Mouse (Mus musculus) heart, embryonic 15.5 days (tissue): ENCODE results near the gene Gpr19. TPM values are rescaled to one million over a fixed set of nuclear protein-coding genes. Genes with fewer than 3 reads are reported as not detected.

Experiments
- ATAC-seq: fragments of 200-750 bp; cut with Nextera tagmentation; replicated peaks from 2 replicates; pipeline ENCODE4 v1.8.0; 2017; ENCODE audit warnings: low read depth, moderate TSS enrichment; ENCODE audit not compliant: insufficient number of reproducible peaks, insufficient read depth, low FRiP score
- H3K27ac ChIP-seq: fragments of 300-500 bp; sonication (generic); 2 replicates; pipeline ENCODE4 v1.5.1; 2015; ENCODE audit warnings: mild to moderate bottlenecking, inconsistent platforms
- H3K27me3 ChIP-seq: fragments of 300-500 bp; sonication (generic); 2 replicates; pipeline ENCODE4 v1.6.1; 2015; ENCODE audit warnings: inconsistent platforms
- H3K36me3 ChIP-seq: fragments of 300-500 bp; sonication (generic); 2 replicates; pipeline ENCODE4 v1.6.1; 2015; ENCODE audit warnings: mild to moderate bottlenecking, inconsistent platforms
- H3K4me1 ChIP-seq: fragments of 300-500 bp; sonication (generic); replicated peaks from 2 replicates; pipeline ENCODE4 v1.6.1; 2015; ENCODE audit warnings: inconsistent platforms
- H3K4me2 ChIP-seq: fragments of 300-500 bp; sonication (generic); 2 replicates; pipeline ENCODE4 v1.6.1; 2015; ENCODE audit warnings: inconsistent platforms, mild to moderate bottlenecking, moderate library complexity
- H3K4me3 ChIP-seq: fragments of 300-500 bp; sonication (generic); 2 replicates; pipeline ENCODE4 v1.5.1; 2015; ENCODE audit warnings: mild to moderate bottlenecking, inconsistent platforms
- H3K9ac ChIP-seq: fragments of 300-500 bp; sonication (generic); 2 replicates; pipeline ENCODE4 v1.6.1; 2015; ENCODE audit warnings: mild to moderate bottlenecking, inconsistent platforms
- H3K9me3 ChIP-seq: fragments of 300-500 bp; sonication (generic); replicated peaks from 2 replicates; pipeline ENCODE4 v1.6.1; 2016; ENCODE audit warnings: inconsistent platforms
- WGBS: fragments of 180-500 bp; shearing (Covaris S2); methylation state at CpG from one replicate; pipeline ENCODE4 v1.1.7; 2015; ENCODE audit warnings: mixed read lengths; 5-methylcytosine and 5-hydroxymethylcytosine counted together
- polyA plus RNA-seq: library from polyadenylated mRNA; unstranded; fragments of >200 nt; fragmentation: Nextera tagmentation; extraction: Ambion mirVana; gene quantifications from 2 replicates; pipeline ENCODE4 v1.2.1, GENCODE M21; 2015

Gene Gpr19
- polyA plus RNA-seq, 1 experiment from 2014 or later: 8.7 TPM

DNA sequence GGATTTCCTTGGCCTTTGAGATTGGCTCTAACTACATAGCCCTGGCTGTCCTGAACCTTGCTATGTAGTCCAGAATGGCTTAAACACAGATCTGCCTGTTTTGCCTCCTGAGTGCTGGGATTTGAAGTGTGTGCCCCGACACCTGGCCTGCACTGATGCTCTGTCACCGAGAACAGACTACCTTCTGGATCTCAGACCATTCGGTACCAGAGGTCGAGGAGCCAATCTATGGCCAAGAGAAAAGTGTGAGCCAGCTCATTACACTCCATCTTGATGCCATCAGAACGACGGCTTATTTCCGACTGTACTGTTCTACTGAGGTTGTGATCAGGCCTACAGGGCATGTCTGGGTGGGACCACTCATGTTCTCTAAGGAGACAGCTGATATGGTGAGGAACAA, 32.3 kb downstream of the Gpr19 start:
- Histone ChIP-seq H3K27ac (no peak overlapping the region), H3K9me3 (no peaks in the 10 kb centered on the region), H3K36me3 (peaks cover 14% of the 10 kb centered on the region; the same call in 1 of the 2 replicates), H3K4me1 (peaks cover 12% of the 10 kb centered on the region), H3K4me3 (no peak overlapping the region), H3K27me3 (no peaks in the 10 kb centered on the region), H3K4me2 (no peak overlapping the region), H3K9ac (no peak overlapping the region)
- WGBS: 89% methylated on average over 7 of the region's 7 CpGs
- no peak for ATAC-seq

- no peaks in the 10 kb centered on the region for H3K27me3 ChIP-seq
- no peaks in the 10 kb centered on the region for H3K9me3 ChIP-seq
- peak overlapping the region; percentile 30 for H3K4me3 ChIP-seq
- H3K36me3 ChIP-seq: peaks cover 3% of the 10 kb centered on the region; the same call in 1 of the 2 replicates
- no peak for ATAC-seq
- no peak overlapping the region; the same call in 1 of the 2 replicates for H3K27ac ChIP-seq
- H3K4me2 ChIP-seq: peak overlapping the region; percentile 53
- H3K9ac ChIP-seq: no peak overlapping the region
- WGBS: 4% methylated on average over 19 of the region's 19 CpGs
- peaks cover 15% of the 10 kb centered on the region for H3K4me1 ChIP-seq
These were observed 35.2 kb downstream of the Gpr19 start for GRCm38 (mm10) chr6:134863146-134863545.

- no peak for ATAC-seq
- WGBS: 46% methylated on average over 13 of the region's 13 CpGs
These were observed 35.7 kb downstream of the Gpr19 start for GRCm38 (mm10) chr6:134862671-134863104.

GRCm38 (mm10) chr6:134861386-134861785, 37.0 kb downstream of the Gpr19 start:
- H3K9me3 ChIP-seq: no peaks in the 10 kb centered on the region
- no peaks in the 10 kb centered on the region for H3K27me3 ChIP-seq
- no peak overlapping the region for H3K4me2 ChIP-seq
- peaks cover 3% of the 10 kb centered on the region; the same call in 1 of the 2 replicates for H3K36me3 ChIP-seq
- no peak overlapping the region for H3K9ac ChIP-seq
- H3K4me1 ChIP-seq: peaks cover 18% of the 10 kb centered on the region
- H3K27ac ChIP-seq: no peak overlapping the region
- ATAC-seq: no peak
- WGBS: 85% methylated on average over 12 of the region's 12 CpGs
- H3K4me3 ChIP-seq: no peak overlapping the region

More at GRCm38 (mm10) chr6:134862671-134863104, 35.7 kb downstream of the Gpr19 start:
- H3K4me1 ChIP-seq: peaks cover 15% of the 10 kb centered on the region
- no peak overlapping the region; the same call in 1 of the 2 replicates for H3K27ac ChIP-seq
- no peaks in the 10 kb centered on the region for H3K27me3 ChIP-seq
- peaks cover 3% of the 10 kb centered on the region; the same call in 1 of the 2 replicates for H3K36me3 ChIP-seq
- peak overlapping the region; percentile 30 for H3K4me3 ChIP-seq
- no peaks in the 10 kb centered on the region for H3K9me3 ChIP-seq
- peak overlapping the region; percentile 53 for H3K4me2 ChIP-seq
- H3K9ac ChIP-seq: no peak overlapping the region

DNA sequence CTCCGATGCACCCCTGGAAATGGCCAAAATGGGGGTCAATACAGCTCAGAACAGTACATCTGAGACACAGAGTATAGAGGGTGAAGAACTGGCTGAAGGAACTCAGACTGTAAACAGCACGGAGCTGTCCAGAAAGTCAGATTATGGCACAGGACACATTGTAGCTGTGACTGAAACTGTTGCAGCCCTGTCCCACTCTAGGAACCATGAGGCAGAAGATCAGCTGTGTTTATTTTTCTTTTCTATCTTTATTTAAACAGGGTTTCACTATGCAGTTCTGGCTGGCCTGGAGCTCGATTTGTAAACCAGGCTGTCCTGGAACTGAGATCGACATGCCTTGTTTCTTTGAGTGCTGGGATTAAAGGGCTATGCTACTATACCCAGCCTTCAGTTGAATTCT, 38.1 kb downstream of the Gpr19 start:
- Histone ChIP-seq H3K27ac (no peak overlapping the region), H3K9ac (no peak overlapping the region), H3K4me2 (no peak overlapping the region), H3K36me3 (peaks cover 3% of the 10 kb centered on the region; the same call in 1 of the 2 replicates), H3K9me3 (no peaks in the 10 kb centered on the region), H3K27me3 (no peaks in the 10 kb centered on the region), H3K4me1 (peaks cover 18% of the 10 kb centered on the region), H3K4me3 (no peak overlapping the region)
- no peak for ATAC-seq
- 49% methylated on average over 4 of the region's 4 CpGs for WGBS

DNA sequence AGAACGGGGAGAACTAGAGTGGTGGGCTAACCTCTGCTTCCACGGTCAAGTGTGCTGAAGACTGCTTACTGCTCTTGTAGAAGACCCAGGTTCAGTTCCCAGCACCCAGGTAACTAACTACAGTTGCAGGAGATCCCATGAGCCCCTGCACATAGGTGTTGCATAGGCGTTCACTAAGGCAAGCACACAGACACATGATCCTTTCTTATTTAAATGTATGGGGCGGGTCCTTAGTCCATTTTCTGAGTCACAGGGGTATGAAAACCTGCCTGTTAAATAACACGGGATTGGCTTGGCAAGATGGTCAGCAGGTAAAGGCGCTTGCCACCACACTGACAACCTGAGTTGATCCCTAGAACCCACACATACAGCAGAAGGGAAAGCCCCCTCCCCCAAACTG, 39.4 kb downstream of the Gpr19 start:
- Histone ChIP-seq H3K27me3 (no peaks in the 10 kb centered on the region), H3K27ac (no peak overlapping the region)

GRCm38 (mm10) chr6:134855926-134856325, 42.5 kb downstream of the Gpr19 start:
- no peak for ATAC-seq
- Histone ChIP-seq H3K4me1 (peaks cover 7% of the 10 kb centered on the region; the same call in 1 of the 2 replicates), H3K9ac (no peak overlapping the region), H3K9me3 (no peaks in the 10 kb centered on the region), H3K27me3 (no peaks in the 10 kb centered on the region), H3K36me3 (peaks cover 3% of the 10 kb centered on the region; the same call in 1 of the 2 replicates), H3K27ac (no peak overlapping the region), H3K4me2 (no peak overlapping the region), H3K4me3 (no peak overlapping the region)
- WGBS: 84% methylated on average over 16 of the region's 16 CpGs

More for the DNA sequence above, 39.4 kb downstream of the Gpr19 start:
- Histone ChIP-seq H3K36me3 (peaks cover 3% of the 10 kb centered on the region; the same call in 1 of the 2 replicates), H3K4me3 (no peak overlapping the region), H3K4me1 (peaks cover 18% of the 10 kb centered on the region), H3K9ac (no peak overlapping the region), H3K9me3 (no peaks in the 10 kb centered on the region), H3K4me2 (no peak overlapping the region)
- 89% methylated on average over 6 of the region's 6 CpGs for WGBS
- no peak for ATAC-seq

DNA sequence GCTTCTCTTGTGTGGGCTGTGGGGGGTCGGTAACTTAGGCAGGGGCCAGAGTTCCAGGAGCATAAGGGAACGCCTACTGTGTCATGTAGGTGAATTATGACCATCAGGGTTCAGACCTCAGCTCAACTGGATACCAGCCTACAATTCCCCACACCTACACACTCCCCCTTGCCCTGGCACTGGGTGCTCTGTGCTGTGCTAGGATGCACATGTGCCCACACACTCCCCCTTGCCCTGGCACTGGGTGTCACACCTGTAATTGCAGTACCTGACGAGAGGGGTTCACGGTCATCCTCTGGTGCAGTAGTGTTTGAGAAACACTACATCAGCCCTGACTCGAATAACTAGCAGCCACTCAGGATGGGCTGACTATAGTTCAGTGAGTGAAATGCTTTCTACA, 43.6 kb downstream of the Gpr19 start:
- Histone ChIP-seq H3K4me3 (no peak overlapping the region), H3K27ac (no peak overlapping the region), H3K4me1 (0 out of 2 replicates have a peak, but pooled peaks cover 3% of the 10 kb centered on the region), H3K36me3 (peaks cover 3% of the 10 kb centered on the region; the same call in 1 of the 2 replicates), H3K27me3 (no peaks in the 10 kb centered on the region), H3K4me2 (no peak overlapping the region), H3K9me3 (no peaks in the 10 kb centered on the region), H3K9ac (no peak overlapping the region)
- WGBS: 86% methylated on average over 5 of the region's 5 CpGs
- ATAC-seq: no peak

DNA sequence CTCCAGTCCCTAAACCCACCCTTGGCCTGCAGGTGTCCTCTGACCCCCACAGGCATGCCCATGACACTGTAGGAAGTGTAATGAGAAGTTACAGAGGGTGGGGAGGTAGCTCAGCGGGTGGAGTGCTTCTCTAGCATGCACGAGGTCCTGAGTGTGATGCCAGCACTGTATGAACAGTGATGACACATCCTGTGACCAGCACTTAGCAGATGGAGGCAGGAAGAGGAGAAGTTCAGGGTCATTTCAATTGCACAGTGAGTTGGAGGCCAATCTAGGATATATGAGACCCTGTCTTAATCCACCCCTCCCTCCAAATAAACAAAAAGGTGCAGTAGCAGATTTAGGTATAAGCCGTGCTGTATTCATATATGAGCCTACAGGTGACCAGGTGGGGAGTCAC, 48.4 kb downstream of the Gpr19 start:
- no peak overlapping the region for H3K9ac ChIP-seq
- H3K36me3 ChIP-seq: peaks cover 2% of the 10 kb centered on the region; the same call in 1 of the 2 replicates
- H3K27ac ChIP-seq: no peak overlapping the region
- H3K4me1 ChIP-seq: no peaks in the 10 kb centered on the region
- no peak overlapping the region for H3K4me2 ChIP-seq
- H3K27me3 ChIP-seq: no peaks in the 10 kb centered on the region
- no peaks in the 10 kb centered on the region for H3K9me3 ChIP-seq
- 71% methylated on average over 3 of the region's 3 CpGs for WGBS
- no peak overlapping the region for H3K4me3 ChIP-seq
- no peak for ATAC-seq

- ATAC-seq: no peak
- peaks cover 2% of the 10 kb centered on the region; the same call in 1 of the 2 replicates for H3K36me3 ChIP-seq
- no peak overlapping the region for H3K27ac ChIP-seq
- H3K4me2 ChIP-seq: no peak overlapping the region
- no peaks in the 10 kb centered on the region for H3K4me1 ChIP-seq
- H3K4me3 ChIP-seq: no peak overlapping the region
- no peaks in the 10 kb centered on the region for H3K9me3 ChIP-seq
- H3K27me3 ChIP-seq: no peaks in the 10 kb centered on the region
- H3K9ac ChIP-seq: no peak overlapping the region
- WGBS: 77% methylated on average over 2 of the region's 2 CpGs
These were observed 48.9 kb downstream of the Gpr19 start for GRCm38 (mm10) chr6:134849461-134849860.

GRCm38 (mm10) chr6:134848197-134848890, 50.0 kb downstream of the Gpr19 start:
- Histone ChIP-seq H3K4me1 (no peaks in the 10 kb centered on the region), H3K4me2 (no peak overlapping the region), H3K27me3 (no peaks in the 10 kb centered on the region), H3K36me3 (peaks cover 2% of the 10 kb centered on the region; the same call in 1 of the 2 replicates), H3K9ac (no peak overlapping the region), H3K4me3 (no peak overlapping the region), H3K9me3 (no peaks in the 10 kb centered on the region), H3K27ac (no peak overlapping the region)
- ATAC-seq: no peak
- 74% methylated on average over 5 of the region's 5 CpGs for WGBS
